Mouse (Mus musculus): ENCODE measurements around the gene Ephb4.

Ephb4 gene

GRCm38 (mm10) chr5:137349384-137350204 is at the start of gene Ephb4:
TSS of gene Ephb4 (plus strand) at chr5:137350109.
- in situ Hi-C loops (cut with MboI, MseI) = loop anchor here in 1 of 2 experiments (5.0 to 25.0 kb wide), 2 partner anchors 93 to 413 kb away; no protein-coding TSS in a partner anchor

GRCm38 (mm10) chr5:137301253-137301652 is 48.7 kb upstream of the Ephb4 start:
- in situ Hi-C loops (cut with MboI, MseI) = loop anchor here in 1 of 2 experiments (25.0 kb wide), 1 partner anchor 1339 kb away; the partner anchor contains the start of gene Ssc4d

GRCm38 (mm10) chr5:137303609-137304008 is 46.3 kb upstream of the Ephb4 start:
- in situ Hi-C loops (cut with MboI, MseI) = loop anchor here in 1 of 2 experiments (25.0 kb wide), 1 partner anchor 1341 kb away; the partner anchor contains the start of gene Ssc4d

- in situ Hi-C loops (cut with MboI, MseI) = loop anchor here in 1 of 2 experiments (25.0 kb wide), 1 partner anchor 1342 kb away; the partner anchor contains the start of gene Ssc4d
Observed at GRCm38 (mm10) chr5:137304165-137304564, 45.7 kb upstream of the Ephb4 start.

GRCm38 (mm10) chr5:137304816-137305215 is 45.1 kb upstream of the Ephb4 start:
- in situ Hi-C loops (cut with MboI, MseI) = loop anchor here in 1 of 2 experiments (25.0 kb wide), 1 partner anchor 1343 kb away; the partner anchor contains the start of gene Ssc4d

- in situ Hi-C loops (cut with MboI, MseI) = loop anchor here in 1 of 2 experiments (25.0 kb wide), 1 partner anchor 1344 kb away; the partner anchor contains the start of gene Ssc4d
Observed at GRCm38 (mm10) chr5:137305822-137306221, 44.1 kb upstream of the Ephb4 start.

- in situ Hi-C loops (cut with MboI, MseI) = loop anchor here in 1 of 2 experiments (25.0 kb wide), 1 partner anchor 1344 kb away; the partner anchor contains the start of gene Ssc4d
Observed at GRCm38 (mm10) chr5:137306439-137307005, 43.4 kb upstream of the Ephb4 start.

- in situ Hi-C loops (cut with MboI, MseI) = loop anchor here in 1 of 2 experiments (25.0 kb wide), 1 partner anchor 1345 kb away; the partner anchor contains the start of gene Ssc4d
Observed at GRCm38 (mm10) chr5:137307071-137307912, 42.6 kb upstream of the Ephb4 start, which contains the start of gene Srrt. TSS of gene Srrt (minus strand) at chr5:137307674.

GRCm38 (mm10) chr5:137308356-137308755 is 41.6 kb upstream of the Ephb4 start:
- in situ Hi-C loops (cut with MboI, MseI) = loop anchor here in 1 of 2 experiments (25.0 kb wide), 1 partner anchor 1346 kb away; the partner anchor contains the start of gene Ssc4d

- in situ Hi-C loops (cut with MboI, MseI) = loop anchor here in 1 of 2 experiments (25.0 kb wide), 1 partner anchor 1351 kb away; the partner anchor contains the start of gene Ssc4d
Observed at GRCm38 (mm10) chr5:137313466-137314192, 36.3 kb upstream of the Ephb4 start.

- in situ Hi-C loops (cut with MboI, MseI) = loop anchor here in 1 of 2 experiments (25.0 kb wide), 1 partner anchor 1352 kb away; the partner anchor contains the start of gene Ssc4d
Observed at GRCm38 (mm10) chr5:137314193-137315083, 35.5 kb upstream of the Ephb4 start, which contains the start of gene Trip6. TSS of gene Trip6 (minus strand) at chr5:137314404.

GRCm38 (mm10) chr5:137315084-137315903 is 34.6 kb upstream of the Ephb4 start:
- in situ Hi-C loops (cut with MboI, MseI) = loop anchor here in 1 of 2 experiments (25.0 kb wide), 1 partner anchor 1353 kb away; the partner anchor contains the start of gene Ssc4d

- in situ Hi-C loops (cut with MboI, MseI) = loop anchor here in 1 of 2 experiments (25.0 kb wide), 1 partner anchor 1355 kb away; the partner anchor contains the start of gene Ssc4d
Observed at GRCm38 (mm10) chr5:137317361-137317760, 32.5 kb upstream of the Ephb4 start.

GRCm38 (mm10) chr5:137318570-137318969 is 31.3 kb upstream of the Ephb4 start:
- in situ Hi-C loops (cut with MboI, MseI) = loop anchor here in 1 of 2 experiments (25.0 kb wide), 1 partner anchor 1356 kb away; the partner anchor contains the start of gene Ssc4d

GRCm38 (mm10) chr5:137320996-137321395 is 28.9 kb upstream of the Ephb4 start:
- in situ Hi-C loops (cut with MboI, MseI) = loop anchor here in 1 of 2 experiments (10.0 to 25.0 kb wide), 2 partner anchors 464 to 1359 kb away; partner anchors contain the start of genes Mepce, Ssc4d and Zcwpw1

GRCm38 (mm10) chr5:137330910-137331309 is 19.0 kb upstream of the Ephb4 start:
- in situ Hi-C loops (cut with MboI, MseI) = loop anchor here in 1 of 2 experiments (25.0 kb wide), 1 partner anchor 431 kb away; no protein-coding TSS in a partner anchor

- in situ Hi-C loops (cut with MboI, MseI) = loop anchor here in 1 of 2 experiments (25.0 kb wide), 1 partner anchor 429 kb away; no protein-coding TSS in a partner anchor
Observed at GRCm38 (mm10) chr5:137332857-137333511, 16.9 kb upstream of the Ephb4 start.

Measured in T-helper 17 cell (primary cell).